ENCODE assay signal across 13 mouse cellular contexts in genomic region chr16:37655756-37656347, GRCm38 (mm10). TPM values are rescaled to one million over a fixed set of nuclear protein-coding genes. Genes with fewer than 3 reads are reported as not detected.
DNase-seq lines count a peak whose midpoint lies in the region; ATAC-seq lines count a peak whose summit lies in the region.
"Had no signal": no experiment of that assay in that cellular context is flagged by ENCODE, and none has a peak within 500 bp of the region (broad histone marks: within the 10 kb centered on the region; RNA-seq: fewer than 3 reads in every experiment).

No protein-coding gene starts in this region.

- no peak overlapping the region for H3K9ac ChIP-seq in kidney, embryonic 14.5 days (ENCODE audit: low read depth, low read length)
- H3K9ac ChIP-seq in midbrain, embryonic 11.5 days (ENCODE audit: low read length) = no peak overlapping the region
- H3K9ac ChIP-seq: heart, embryonic 13.5 days; limb, embryonic 12.5 days had no signal

- no peaks in the 10 kb centered on the region for H3K36me3 ChIP-seq in kidney, embryonic 14.5 days (ENCODE audit: control insufficient read depth, insufficient read depth, low read length)
- no peaks in the 10 kb centered on the region for H3K36me3 ChIP-seq in midbrain, embryonic 11.5 days (ENCODE audit: control insufficient read depth, insufficient read depth, low read length)

- H3K4me2 ChIP-seq in kidney, embryonic 14.5 days (replicated peaks; ENCODE audit: low read depth, low read length) = no peak overlapping the region
- H3K4me2 ChIP-seq in midbrain, embryonic 11.5 days = no peak overlapping the region
- H3K4me2 ChIP-seq: heart, embryonic 13.5 days; limb, embryonic 12.5 days had no signal

- peaks cover 16% of the 10 kb centered on the region; the same call in 1 of the 2 replicates for H3K4me1 ChIP-seq in kidney, embryonic 14.5 days (ENCODE audit: control insufficient read depth, insufficient read depth, low read length)
- H3K4me1 ChIP-seq in midbrain, embryonic 11.5 days (ENCODE audit: control insufficient read depth, insufficient read depth, low read length) = peaks cover 17% of the 10 kb centered on the region

- peak overlapping the region; percentile 47; the same call in 1 of the 2 replicates for H3K27ac ChIP-seq in kidney, embryonic 14.5 days (ENCODE audit: low read depth, low read length)
- H3K27ac ChIP-seq in midbrain, embryonic 11.5 days (ENCODE audit: low read depth, low read length) = no peak overlapping the region
- H3K27ac ChIP-seq: heart, embryonic 13.5 days; limb, embryonic 12.5 days had no signal

- WGBS in kidney, embryonic 14.5 days = 15% methylated on average over 4 of the region's 4 CpGs
- WGBS in midbrain, embryonic 11.5 days = 16% methylated on average over 4 of the region's 4 CpGs

- peak; percentile 24 for DNase-seq in cerebellum, adult 11-12 months
- no peak for DNase-seq in cerebellum, postnatal 14 days
- no peak for DNase-seq in kidney, adult 8-10 months
- DNase-seq in R1 (ENCODE audit: low read depth, low spot score) = peak; percentile 88
- DNase-seq in midbrain, embryonic 11.5 days (ENCODE audit: low spot score, missing footprints) = peak; percentile 90
- no peak for DNase-seq in gastrocnemius, postnatal 10 days
- DNase-seq in urinary bladder, postnatal 25 days (ENCODE audit: low spot score) = no peak
- DNase-seq: cerebellum, adult 8-10 months; lung, postnatal 4 days; thymus, adult 2 months had no signal

- no peak for ATAC-seq in kidney, embryonic 14.5 days (ENCODE audit: low FRiP score, low TSS enrichment)
- no peak for ATAC-seq in midbrain, embryonic 11.5 days (ENCODE audit: low FRiP score)

- H3K27me3 ChIP-seq in kidney, embryonic 14.5 days (ENCODE audit: control insufficient read depth, insufficient read depth, low read length) = no peaks in the 10 kb centered on the region
- no peaks in the 10 kb centered on the region for H3K27me3 ChIP-seq in midbrain, embryonic 11.5 days (ENCODE audit: control insufficient read depth, insufficient read depth, low read length)
- H3K27me3 ChIP-seq: heart, embryonic 13.5 days; limb, embryonic 12.5 days had no signal

- no peaks in the 10 kb centered on the region for H3K9me3 ChIP-seq in kidney, embryonic 14.5 days (ENCODE audit: control insufficient read depth, low read length)
- H3K9me3 ChIP-seq in midbrain, embryonic 11.5 days (ENCODE audit: control insufficient read depth, low read length) = no peaks in the 10 kb centered on the region
- H3K9me3 ChIP-seq: heart, embryonic 13.5 days; limb, embryonic 12.5 days had no signal

- no peak overlapping the region for H3K4me3 ChIP-seq in kidney, embryonic 14.5 days (ENCODE audit: low read length)
- no peak overlapping the region for H3K4me3 ChIP-seq in midbrain, embryonic 11.5 days (ENCODE audit: low read depth, low read length)
- H3K4me3 ChIP-seq: heart, embryonic 13.5 days; limb, embryonic 12.5 days had no signal

RNA-seq across cellular contexts. Expression of gene Ndufb4, which starts 1.6 kb away (rescaled TPM):
- polyA plus RNA-seq in kidney, embryonic 14.5 days (2014; fragmentation: Nextera tagmentation; extraction: Ambion mirVana) = 58.1 and 71.9 TPM in 2 replicates
- 65.1 and 66.0 TPM in 2 replicates for polyA plus RNA-seq in midbrain, embryonic 11.5 days (2014; fragmentation: Nextera tagmentation; extraction: Ambion mirVana)
- 100 to 1,000 TPM; 150 to 158 TPM for total RNA-seq in gastrocnemius, postnatal 10 days (2021)

Comparison
In these comparisons a context has a peak if more than half of its experiments do, and no peak if none do; other contexts are left out.
1. DNase-seq: peak in cerebellum, adult 11-12 months (single experiment), R1 (single experiment) and midbrain, embryonic 11.5 days (single experiment); none in cerebellum, postnatal 14 days (0 of 2), kidney, adult 8-10 months (0 of 2), gastrocnemius, postnatal 10 days (single experiment) and urinary bladder, postnatal 25 days (single experiment).